Mouse (Mus musculus) yolk sac, embryonic 10.5 days (tissue): ENCODE data around the gene Gm14692.
"Not testable (repeated sequence)": the region's sequence is repeated elsewhere in the genome, so short reads cannot be mapped to it uniquely, and the experiment has no call there.

Experiments
- DNase-seq: peaks from one replicate; pipeline ENCODE4 v3.0.0-alpha.2; 2017; ENCODE audit warnings: low spot score

Gm14692 gene

GRCm38 (mm10) chrX:67695398-67695797 lies at the start of gene Gm14692:
Gm14692 (plus strand) TSS chrX:67695698.
- DNase-seq = not testable (repeated sequence)

GRCm38 (mm10) chrX:67693462-67693861 lies 2.0 kb upstream of the Gm14692 start, which contains the start of gene Gm1140:
Gm1140 (minus strand) TSS chrX:67693562.
- DNase-seq = not testable (repeated sequence)
